Comparison of ENCODE assay signal across 24 mouse cellular contexts in genomic region chr9:96186701-96187100, GRCm38 (mm10).
"Had no signal": no experiment of that assay in that cellular context is flagged by ENCODE, and none has a peak within 500 bp of the region (broad histone marks: within the 10 kb centered on the region; RNA-seq: fewer than 3 reads in every experiment).

No protein-coding gene starts in this region.

- H3K4me1 ChIP-seq: heart, embryonic 15.5 days; hindbrain, embryonic 13.5 days; hindbrain, embryonic 15.5 days; intestine, embryonic 15.5 days; limb, embryonic 10.5 days; limb, embryonic 12.5 days; liver, embryonic 15.5 days had no signal

- H3K27me3 ChIP-seq: heart, embryonic 13.5 days; heart, embryonic 15.5 days; hindbrain, embryonic 13.5 days; hindbrain, embryonic 15.5 days; intestine, embryonic 15.5 days; limb, embryonic 12.5 days; liver, embryonic 13.5 days; liver, embryonic 15.5 days had no signal

- H3K9ac ChIP-seq: heart, embryonic 13.5 days; heart, embryonic 15.5 days; hindbrain, embryonic 13.5 days; hindbrain, embryonic 15.5 days; intestine, embryonic 15.5 days; limb, embryonic 12.5 days; liver, embryonic 13.5 days; liver, embryonic 15.5 days had no signal

- H3K4me3 ChIP-seq: heart, embryonic 10.5 days; heart, embryonic 13.5 days; heart, embryonic 15.5 days; hindbrain, embryonic 13.5 days; hindbrain, embryonic 15.5 days; intestine, embryonic 15.5 days; layer of hippocampus, adult 2 months; left cerebral cortex, adult 2 months; limb, embryonic 10.5 days; limb, embryonic 12.5 days; liver, embryonic 13.5 days; liver, embryonic 15.5 days had no signal

- H3K36me3 ChIP-seq: heart, embryonic 10.5 days; heart, embryonic 15.5 days; hindbrain, embryonic 13.5 days; hindbrain, embryonic 15.5 days; intestine, embryonic 15.5 days; limb, embryonic 10.5 days; limb, embryonic 12.5 days; liver, embryonic 13.5 days; liver, embryonic 15.5 days had no signal

- ATAC-seq: inflammation-experienced regulatory T-cells, adult 6 months; intestine, embryonic 15.5 days; intestine, postnatal 0 days had no signal

- H3K27ac ChIP-seq: heart, embryonic 10.5 days; heart, embryonic 13.5 days; heart, embryonic 15.5 days; hindbrain, embryonic 13.5 days; hindbrain, embryonic 15.5 days; intestine, embryonic 15.5 days; layer of hippocampus, adult 2 months; left cerebral cortex, adult 2 months; limb, embryonic 10.5 days; limb, embryonic 12.5 days; liver, embryonic 13.5 days; liver, embryonic 15.5 days had no signal

- DNase-seq: gastrocnemius, postnatal 14 days; gastrocnemius, postnatal 36 days; heart, adult 18-20 months; heart, postnatal 10 days; kidney, adult 18-20 months; kidney, adult 8-10 months; kidney, postnatal 10 days; kidney, postnatal 25 days; kidney, postnatal 4 days; liver; liver, embryonic 13.5 days had no signal

- H3K9me3 ChIP-seq: heart, embryonic 10.5 days; heart, embryonic 13.5 days; heart, embryonic 15.5 days; hindbrain, embryonic 13.5 days; hindbrain, embryonic 15.5 days; intestine, embryonic 15.5 days; limb, embryonic 10.5 days; limb, embryonic 12.5 days; liver, embryonic 13.5 days; liver, embryonic 15.5 days had no signal
